ENCODE assay signal across 8 mouse cellular contexts in genomic region chr10:10557085-10557484, GRCm38 (mm10). TPM values are rescaled to one million over a fixed set of nuclear protein-coding genes. Genes with fewer than 3 reads are reported as not detected.
A peak's percentile ranks its signal among the peaks of the same experiment; 100 is the strongest.
DNase-seq lines count a peak whose midpoint lies in the region; ATAC-seq and TF ChIP-seq lines count a peak whose summit lies in the region.

No protein-coding gene starts in this region.

- TF ChIP-seq CTCF in stomach, postnatal 0 days (IDR thresholded peaks at IDR 0.05; ENCODE audit: low read depth), result no peak

- H3K9me3 ChIP-seq in heart, embryonic 13.5 days, result no peaks in the 10 kb centered on the region
- H3K9me3 ChIP-seq in kidney, embryonic 15.5 days (replicated peaks), result no peaks in the 10 kb centered on the region
- no peaks in the 10 kb centered on the region for H3K9me3 ChIP-seq in stomach, postnatal 0 days (ENCODE audit: control insufficient read depth, low read length)

- H3K4me1 ChIP-seq in heart, embryonic 13.5 days, result peaks cover 5% of the 10 kb centered on the region; the same call in 1 of the 2 replicates
- 0 out of 2 replicates have a peak, but pooled peaks cover 5% of the 10 kb centered on the region for H3K4me1 ChIP-seq in kidney, embryonic 15.5 days
- H3K4me1 ChIP-seq in stomach, postnatal 0 days (replicated peaks; ENCODE audit: control insufficient read depth, insufficient read depth), result no peaks in the 10 kb centered on the region

- no peaks in the 10 kb centered on the region for H3K27me3 ChIP-seq in heart, embryonic 13.5 days (replicated peaks)
- H3K27me3 ChIP-seq in kidney, embryonic 15.5 days, result no peaks in the 10 kb centered on the region
- H3K27me3 ChIP-seq in stomach, postnatal 0 days (ENCODE audit: control insufficient read depth, insufficient read depth, low read length), result no peaks in the 10 kb centered on the region

- peak overlapping the region; percentile 84 for H3K9ac ChIP-seq in heart, embryonic 13.5 days
- H3K9ac ChIP-seq in kidney, embryonic 15.5 days, result no peak overlapping the region
- peak overlapping the region; percentile 73 for H3K9ac ChIP-seq in stomach, postnatal 0 days (ENCODE audit: low read length)

- WGBS in heart, embryonic 13.5 days, result 6% methylated on average over 8 of the region's 8 CpGs
- 4% methylated on average over 8 of the region's 8 CpGs for WGBS in kidney, embryonic 15.5 days
- WGBS in stomach, postnatal 0 days, result 4% methylated on average over 8 of the region's 8 CpGs

- DNase-seq in thymus, postnatal 0 days (ENCODE audit: low spot score), result peak; percentile 2
- no peak for DNase-seq in thymus, adult 18-20 months
- DNase-seq in embryo, embryonic 11.5 days (ENCODE audit: low read depth, low spot score), result peak; percentile 40
- peak; percentile 46 for DNase-seq in lung, postnatal 14 days
- DNase-seq in stomach, postnatal 0 days (ENCODE audit: low spot score), result peak; percentile 56
- no peak for DNase-seq in right cerebral cortex, adult 2 months (ENCODE audit: low spot score in 2 of 2)

- peak overlapping the region; percentile 82 for H3K4me3 ChIP-seq in heart, embryonic 13.5 days
- peak overlapping the region; percentile 56 for H3K4me3 ChIP-seq in kidney, embryonic 15.5 days (replicated peaks)
- peak overlapping the region; percentile 67 for H3K4me3 ChIP-seq in stomach, postnatal 0 days (ENCODE audit: low read depth, low read length)

- TF ChIP-seq EP300 in stomach, postnatal 0 days (optimal IDR thresholded peaks at IDR 0.05), result no peak

- no peak for ATAC-seq in heart, embryonic 13.5 days (ENCODE audit: extremely low read depth, insufficient number of reproducible peaks, low FRiP score, low TSS enrichment)
- ATAC-seq in kidney, embryonic 15.5 days (replicated peaks; ENCODE audit: low FRiP score), result peak; percentile 73
- ATAC-seq in stomach, postnatal 0 days (ENCODE audit: low FRiP score, low TSS enrichment), result peak; percentile 11; the same call in 1 of the 2 replicates

- no peaks in the 10 kb centered on the region for H3K36me3 ChIP-seq in heart, embryonic 13.5 days
- H3K36me3 ChIP-seq in kidney, embryonic 15.5 days, result no peaks in the 10 kb centered on the region
- no peaks in the 10 kb centered on the region for H3K36me3 ChIP-seq in stomach, postnatal 0 days (ENCODE audit: control insufficient read depth, insufficient read depth, low read length)

- H3K27ac ChIP-seq in heart, embryonic 13.5 days (replicated peaks), result peak overlapping the region; percentile 50; the same call in 1 of the 2 replicates
- peak overlapping the region; percentile 79 for H3K27ac ChIP-seq in kidney, embryonic 15.5 days
- peak overlapping the region; percentile 77; the same call in 1 of the 2 replicates for H3K27ac ChIP-seq in stomach, postnatal 0 days (replicated peaks)

- H3K4me2 ChIP-seq in heart, embryonic 13.5 days, result peak overlapping the region; percentile 93
- H3K4me2 ChIP-seq in kidney, embryonic 15.5 days, result peak overlapping the region; percentile 84
- H3K4me2 ChIP-seq in stomach, postnatal 0 days (replicated peaks; ENCODE audit: low read depth), result peak overlapping the region; percentile 94

RNA-seq across cellular contexts. Expression of gene Rab32, which starts 1.0 kb away (rescaled TPM):
- polyA plus RNA-seq in thymus, postnatal 0 days (2015; fragmentation: Nextera tagmentation; extraction: Ambion mirVana), result 16.9 and 19.0 TPM in 2 replicates
- polyA plus RNA-seq in heart, embryonic 13.5 days (2015; fragmentation: Nextera tagmentation; extraction: Ambion mirVana), result 12.2 and 13.1 TPM in 2 replicates
- 16.2 and 17.8 TPM in 2 replicates for polyA plus RNA-seq in kidney, embryonic 15.5 days (2015; fragmentation: Nextera tagmentation; extraction: Ambion mirVana)
- polyA plus RNA-seq in stomach, postnatal 0 days (2015; fragmentation: Nextera tagmentation; extraction: Ambion mirVana), result 20.1 and 20.8 TPM in 2 replicates

Comparison
In these comparisons a context has a peak if more than half of its experiments do, and no peak if none do; other contexts are left out.
1. DNase-seq: peak in thymus, postnatal 0 days (single experiment), embryo, embryonic 11.5 days (single experiment), lung, postnatal 14 days (single experiment) and stomach, postnatal 0 days (single experiment); none in thymus, adult 18-20 months (0 of 2) and right cerebral cortex, adult 2 months (0 of 2).
2. Peak in every context shown above with its lines, with median percentiles within 50 percentile points of each other: H3K27ac ChIP-seq, H3K4me2 ChIP-seq and H3K4me3 ChIP-seq.